Mouse (Mus musculus): ENCODE results near the gene Klhl35.

DNA sequence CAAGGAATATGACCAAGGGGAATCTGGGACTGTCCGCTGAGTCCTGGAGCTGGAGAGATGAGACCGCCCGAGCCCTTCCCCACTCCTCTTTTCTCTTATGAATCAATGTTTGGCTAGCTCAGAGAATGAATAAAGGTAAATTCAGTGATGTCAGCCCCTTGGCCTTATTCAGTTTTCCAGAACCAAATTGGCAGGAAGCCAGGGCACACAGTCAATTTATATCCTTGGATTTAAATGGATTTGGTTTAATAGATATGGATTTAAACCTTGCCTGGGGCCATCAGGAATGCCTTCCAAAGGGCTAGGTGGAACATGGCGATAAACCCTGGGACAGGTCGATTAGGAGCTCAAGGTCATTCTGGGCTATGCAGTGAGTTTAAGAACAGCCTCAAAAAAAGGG lies 23.9 kb downstream of the Klhl35 start:
- TF ChIP-seq MAX (IDR thresholded peaks at IDR 0.05; ENCODE audit: low read length) (no peak), TBP (IDR thresholded peaks at IDR 0.05; ENCODE audit: low read depth, low read length) (no peak), POLR2A (IDR thresholded peaks at IDR 0.05; ENCODE audit: control insufficient read depth in 1 of 2, insufficient read depth in 1 of 2, low read depth in 1 of 2, low read length in 2 of 2, poor library complexity in 1 of 2) (no peak), CTCF (IDR thresholded peaks at IDR 0.05 in 2 of 3, conservative IDR thresholded peaks at IDR 0.05 in 1 of 3; ENCODE audit: control insufficient read depth in 1 of 3, insufficient read depth in 1 of 3, low read depth in 2 of 3, low read length in 3 of 3, poor library complexity in 1 of 3, severe bottlenecking in 1 of 3) (no peak), SMC3 (IDR thresholded peaks at IDR 0.05; ENCODE audit: low read depth, low read length) (no peak), EP300 (IDR thresholded peaks at IDR 0.05; ENCODE audit: low read depth in 1 of 2, low read length in 2 of 2) (no peak), MYB (IDR thresholded peaks at IDR 0.05; ENCODE audit: low read depth, low read length) (no peak), USF1 (IDR thresholded peaks at IDR 0.05; ENCODE audit: low read depth, low read length) (no peak), MYC (IDR thresholded peaks at IDR 0.05; ENCODE audit: low read depth, low read length) (no peak), MXI1 (IDR thresholded peaks at IDR 0.05; ENCODE audit: low read depth, low read length) (no peak), JUND (IDR thresholded peaks at IDR 0.05; ENCODE audit: low read depth, low read length) (no peak), USF2 (IDR thresholded peaks at IDR 0.05; ENCODE audit: borderline replicate concordance in 1 of 2, insufficient read depth in 1 of 2, low read depth in 1 of 2, low read length in 2 of 2) (no peak)
